Mouse (Mus musculus): ENCODE data around the gene Vmn1r121.
"Not testable (repeated sequence)": the region's sequence is repeated elsewhere in the genome, so short reads cannot be mapped to it uniquely, and the experiment has no call there.

Gene Vmn1r121

GRCm38 (mm10) chr7:21098413-21098812 lies at the start of gene Vmn1r121:
Gene Vmn1r121, minus strand, starts transcription at chr7:21098513.
- not testable (repeated sequence) for DNase-seq

DNA sequence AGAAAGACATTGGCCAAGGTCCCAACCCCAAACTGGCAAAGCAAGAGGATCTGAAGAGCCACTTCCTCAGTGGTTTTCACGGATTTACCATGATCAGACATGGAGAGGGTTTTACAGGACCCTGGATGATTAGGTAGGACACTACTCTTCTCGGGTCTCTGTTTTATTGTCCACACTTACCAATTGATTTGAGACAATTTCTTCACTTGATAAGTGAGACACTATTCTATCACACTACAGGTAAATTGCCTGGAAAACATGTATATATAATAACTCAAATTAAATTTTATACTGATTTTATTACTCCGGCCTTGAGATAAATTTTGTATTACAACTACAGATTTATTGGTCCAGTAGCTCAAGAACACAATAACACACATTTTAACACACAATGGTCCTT lies 35.7 kb upstream of the Vmn1r121 start, which contains the start of gene Vmn1r122:
Vmn1r122 (minus strand) TSS at position 101 of the 400 bp plus-strand sequence.
- DNase-seq: not testable (repeated sequence)

DNA sequence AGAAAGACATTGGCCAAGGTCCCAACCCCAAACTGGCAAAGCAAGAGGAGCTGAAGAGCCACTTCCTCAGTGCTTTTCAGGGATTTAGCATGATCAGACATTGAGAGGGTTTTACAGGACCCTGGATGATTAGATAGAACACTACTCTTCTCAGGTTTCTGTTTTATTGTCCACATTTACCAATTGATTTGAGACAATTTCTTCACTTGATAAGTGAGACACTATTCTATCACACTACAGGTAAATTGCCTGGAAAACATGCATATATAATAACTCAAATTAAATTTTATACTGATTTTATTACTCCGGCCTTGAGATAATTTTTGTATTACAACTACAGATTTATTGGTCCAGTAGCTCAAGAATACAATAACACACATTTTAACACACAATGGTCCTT lies 44.6 kb downstream of the Vmn1r121 start, which contains the start of gene Vmn1r120:
Vmn1r120 (minus strand) TSS at position 101 of the 400 bp plus-strand sequence.
- DNase-seq: not testable (repeated sequence)
